Mouse (Mus musculus): ENCODE results near the gene Tppp. TPM values are rescaled to one million over a fixed set of nuclear protein-coding genes. Genes with fewer than 3 reads are reported as not detected.
A peak's percentile ranks its signal among the peaks of the same experiment; 100 is the strongest.
"Not testable (repeated sequence)": the region's sequence is repeated elsewhere in the genome, so short reads cannot be mapped to it uniquely, and the experiment has no call there.

Tppp gene
- total RNA-seq, 2 experiments from 2014 or later, result 123 to 126 TPM

DNA sequence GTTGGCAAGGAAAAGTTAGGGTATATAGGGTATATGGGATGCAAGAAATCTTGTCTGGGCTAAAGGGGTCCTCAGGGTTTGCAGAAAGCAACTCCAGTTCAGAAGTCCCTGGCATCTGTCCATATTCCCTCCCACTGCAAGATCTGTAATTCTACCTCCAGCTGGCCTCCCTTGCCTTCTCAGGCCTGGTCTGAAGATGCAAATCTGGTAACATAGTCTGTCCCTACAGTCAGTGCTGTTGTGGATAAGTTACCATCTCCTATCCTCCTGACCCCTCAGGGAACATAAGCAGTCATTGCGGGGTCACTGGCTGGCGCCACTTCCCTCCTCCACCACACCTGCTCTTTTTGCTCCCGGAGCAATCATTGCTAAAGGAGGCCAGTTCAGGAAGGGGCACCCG is 6.7 kb downstream of the Tppp start:
- intact Hi-C loops (cut with DNase I), result no loop called here

DNA sequence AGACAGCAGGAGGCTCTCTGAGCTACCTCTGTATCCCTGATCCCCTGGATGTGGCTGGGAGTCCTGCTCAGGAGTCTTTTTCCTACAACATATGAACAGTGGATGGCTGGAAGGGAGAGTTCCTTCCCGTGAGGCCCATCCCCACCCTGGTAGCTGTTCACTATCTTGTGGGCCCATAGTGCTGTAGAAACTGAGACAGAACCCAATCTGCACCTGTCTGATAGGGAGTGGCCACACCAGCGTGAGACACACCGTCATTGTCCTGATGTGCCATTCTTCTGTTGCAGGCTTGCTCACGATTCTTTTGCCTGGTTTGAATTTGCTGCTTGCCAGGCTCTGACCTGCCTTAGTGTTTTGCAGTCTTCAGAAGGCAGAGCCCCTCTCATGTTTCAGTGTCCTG is 8.2 kb downstream of the Tppp start:
- intact Hi-C loops (cut with DNase I), result no loop called here

More for the DNA sequence above, 6.7 kb downstream of the Tppp start:
- DNase-seq (ENCODE audit: extremely low spot score in 1 of 2, low spot score in 2 of 2), result no peak

DNA sequence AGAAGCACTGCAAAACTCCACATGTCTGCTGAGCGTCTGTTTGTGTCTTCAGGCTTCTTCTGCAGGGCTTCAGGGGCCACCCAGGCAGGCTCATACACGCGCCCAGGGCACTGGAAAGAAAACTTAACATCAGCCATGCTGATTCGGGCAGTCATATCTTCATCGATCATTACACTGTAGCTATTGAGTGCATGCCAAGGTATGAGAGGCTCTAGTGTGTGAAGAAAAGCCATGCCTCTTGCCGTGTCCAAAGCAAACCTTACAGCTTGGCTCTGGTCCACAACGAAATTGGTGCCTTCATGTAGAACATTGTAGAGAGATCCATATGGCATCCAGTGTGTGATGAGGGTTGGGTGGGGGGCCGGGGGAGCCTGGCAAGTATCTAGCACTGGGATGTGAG is 9.8 kb downstream of the Tppp start:
- intact Hi-C loops (cut with DNase I), result not testable (repeated sequence)
- DNase-seq (ENCODE audit: extremely low spot score in 1 of 2, low spot score in 2 of 2), result peak in 1 of 2 experiments; percentile 13

More for the DNA sequence above, 8.2 kb downstream of the Tppp start:
- no peak for DNase-seq (ENCODE audit: extremely low spot score in 1 of 2, low spot score in 2 of 2)

DNA sequence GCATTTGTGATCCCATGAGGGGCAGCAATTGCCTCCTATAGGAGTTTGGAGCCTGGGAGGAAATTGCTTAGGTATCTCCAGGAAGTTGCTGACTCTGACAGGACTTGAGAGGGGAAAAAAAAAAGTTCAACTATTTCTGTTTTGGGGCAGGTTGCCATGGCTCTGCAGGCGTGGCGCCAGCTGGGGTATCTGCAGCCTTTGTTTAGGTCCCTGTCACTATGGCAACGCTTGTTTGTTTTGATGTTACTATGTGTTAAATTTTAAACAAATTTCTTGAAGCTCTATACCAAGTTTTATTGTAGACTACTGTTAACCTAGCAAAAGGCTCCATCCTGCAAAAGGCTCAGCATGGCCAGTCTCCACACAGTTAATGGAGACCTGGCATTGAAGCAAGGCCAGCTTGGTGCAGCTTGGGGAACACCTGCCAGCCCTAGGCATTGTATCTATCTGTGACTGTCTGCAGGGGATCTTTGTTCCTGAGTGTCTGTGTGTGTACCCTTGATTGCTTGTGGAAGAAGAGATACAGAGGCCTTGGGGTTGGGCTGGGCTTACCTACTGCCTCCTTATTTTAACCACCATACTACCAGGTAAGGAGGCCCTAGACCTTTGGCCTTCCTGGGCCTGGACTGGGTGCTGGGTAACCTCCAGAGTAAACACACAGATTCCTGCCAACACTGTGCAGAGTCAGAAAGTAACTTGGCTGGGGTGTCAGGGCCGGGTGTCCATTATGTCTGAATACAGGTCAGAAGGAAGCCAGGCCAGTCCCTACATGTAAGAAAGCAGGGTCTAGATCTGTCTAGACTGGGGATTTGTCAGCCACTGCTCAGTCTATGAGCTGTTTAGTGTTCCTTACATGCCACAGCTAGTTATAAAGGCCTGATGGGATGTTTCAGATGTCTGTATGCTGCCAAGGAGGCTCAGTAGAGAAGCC is 16.2 kb downstream of the Tppp start:
- DNase-seq (ENCODE audit: extremely low spot score in 1 of 2, low spot score in 2 of 2), result no peak
- intact Hi-C loops (cut with DNase I), result loop anchor here (5.0 kb wide), 1 partner anchor 58 kb away; no protein-coding TSS in a partner anchor

DNA sequence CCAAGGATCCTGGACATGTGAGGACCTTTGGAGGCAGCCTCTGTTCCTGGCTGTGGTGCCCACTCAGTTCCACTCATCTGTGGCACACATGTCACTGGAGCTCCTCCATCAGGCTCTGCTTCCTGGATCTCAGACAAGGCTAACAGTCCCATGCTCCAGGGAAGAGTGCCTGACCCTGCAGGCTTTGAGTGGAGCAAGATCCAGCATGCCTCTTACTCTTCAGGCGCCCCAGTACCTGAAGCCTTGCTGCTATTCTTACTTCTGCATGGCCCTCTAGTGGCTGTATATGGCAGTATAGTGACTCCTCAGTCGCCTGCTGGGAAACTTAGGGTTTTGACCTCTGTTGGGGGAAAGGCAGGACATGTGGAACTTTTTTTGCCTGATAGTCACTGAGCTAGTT is 17.0 kb downstream of the Tppp start:
- intact Hi-C loops (cut with DNase I), result loop anchor here (5.0 kb wide), 1 partner anchor 59 kb away; no protein-coding TSS in a partner anchor

DNA sequence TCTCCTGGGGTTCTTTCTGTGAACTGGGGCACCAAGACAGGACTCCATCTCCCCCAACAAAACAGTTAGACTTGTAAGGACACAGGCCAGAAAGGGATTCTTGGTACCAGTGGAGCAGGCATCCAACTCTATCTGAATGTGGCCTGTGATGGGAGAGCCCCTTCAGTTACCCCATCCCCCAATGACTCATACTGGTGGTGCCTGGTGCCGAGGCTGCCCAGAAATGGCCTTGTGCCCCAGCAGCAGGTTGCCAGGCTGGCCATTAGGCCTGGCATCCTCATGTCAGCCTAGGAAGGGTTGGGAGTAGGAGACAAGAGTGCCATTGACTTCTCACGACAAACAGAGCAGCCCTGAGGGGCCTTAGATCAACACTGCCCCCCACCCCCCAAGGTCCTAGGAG is 18.9 kb downstream of the Tppp start:
- DNase-seq (ENCODE audit: extremely low spot score in 1 of 2, low spot score in 2 of 2), result no peak
- intact Hi-C loops (cut with DNase I), result loop anchor here (5.0 kb wide), 1 partner anchor 61 kb away; no protein-coding TSS in a partner anchor

More for the DNA sequence above, 17.0 kb downstream of the Tppp start:
- peak in 1 of 2 experiments; percentile 41 for DNase-seq (ENCODE audit: extremely low spot score in 1 of 2, low spot score in 2 of 2)

DNA sequence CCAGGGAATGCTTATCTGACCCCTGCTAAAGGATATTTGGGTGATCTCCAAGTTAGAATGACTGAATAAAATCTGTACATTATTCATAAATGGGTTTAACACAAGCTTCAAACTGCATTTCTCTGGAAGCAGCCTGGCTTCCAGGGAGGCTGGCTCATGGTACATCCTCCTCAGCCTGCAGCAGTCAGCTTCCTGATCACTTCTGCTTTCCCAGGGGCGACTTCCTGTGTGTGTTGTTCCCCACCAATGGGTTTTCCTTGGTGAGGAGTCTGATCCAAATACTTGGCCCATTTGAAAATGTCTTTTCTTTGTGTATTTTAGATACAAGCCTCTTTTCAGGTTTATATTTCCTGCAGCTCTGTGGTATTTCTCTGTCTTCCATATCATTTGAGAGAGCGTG is 19.8 kb downstream of the Tppp start:
- intact Hi-C loops (cut with DNase I), result loop anchor here (5.0 kb wide), 1 partner anchor 62 kb away; no protein-coding TSS in a partner anchor
- DNase-seq (ENCODE audit: extremely low spot score in 1 of 2, low spot score in 2 of 2), result no peak

DNA sequence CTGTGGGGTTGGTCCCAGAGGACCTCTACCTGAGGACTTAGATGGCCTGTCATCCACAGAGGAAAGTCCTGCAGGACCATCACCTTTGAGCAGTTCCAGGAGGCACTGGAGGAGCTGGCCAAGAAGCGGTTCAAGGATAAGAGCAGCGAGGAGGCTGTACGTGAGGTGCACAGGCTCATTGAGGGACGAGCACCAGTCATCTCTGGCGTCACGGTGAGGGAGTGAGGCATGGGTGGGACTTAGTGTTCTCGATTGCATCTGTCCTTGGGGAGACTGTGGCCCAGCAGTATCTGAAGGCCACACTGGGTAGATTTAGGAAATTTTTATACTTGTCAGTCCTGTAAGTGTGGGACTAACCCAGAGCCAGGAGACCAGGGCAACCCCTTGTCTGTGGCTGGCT is 21.5 kb downstream of the Tppp start:
- DNase-seq (ENCODE audit: extremely low spot score in 1 of 2, low spot score in 2 of 2), result no peak
- intact Hi-C loops (cut with DNase I), result no loop called here

DNA sequence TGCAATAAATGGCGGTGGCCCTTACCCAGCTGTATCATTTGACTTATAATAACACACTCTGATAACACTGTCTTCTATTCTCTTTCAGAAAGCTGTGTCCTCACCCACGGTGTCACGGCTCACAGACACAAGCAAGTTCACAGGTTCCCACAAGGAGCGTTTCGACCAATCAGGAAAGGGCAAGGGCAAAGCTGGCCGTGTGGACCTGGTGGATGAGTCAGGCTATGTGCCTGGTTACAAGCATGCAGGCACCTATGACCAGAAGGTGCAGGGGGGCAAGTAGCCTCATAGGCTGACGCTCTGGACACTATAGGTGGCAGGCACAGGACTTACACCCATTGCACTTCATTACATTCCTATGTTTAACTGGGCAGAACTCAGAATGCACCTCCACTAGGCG is 21.9 kb downstream of the Tppp start:
- intact Hi-C loops (cut with DNase I), result no loop called here
- no peak for DNase-seq (ENCODE audit: extremely low spot score in 1 of 2, low spot score in 2 of 2)

DNA sequence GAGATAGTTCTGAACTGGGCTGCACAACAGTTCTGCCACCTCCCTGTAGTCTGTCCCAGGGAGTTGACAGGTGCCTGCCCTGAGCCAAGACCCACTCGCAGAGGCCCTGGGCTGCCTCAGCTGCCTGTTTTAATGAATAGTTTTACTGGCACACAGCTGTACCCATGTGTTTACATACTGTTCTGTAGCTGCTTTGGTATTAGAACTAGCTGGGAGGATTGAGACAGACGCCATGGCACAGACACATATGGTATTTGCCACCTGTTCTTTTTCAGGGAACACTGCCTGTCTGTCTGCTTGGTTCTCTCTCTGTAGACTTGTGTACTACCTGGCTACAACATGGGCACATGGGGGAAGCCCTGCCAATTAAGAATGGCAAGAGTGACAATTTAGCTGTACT is 25.5 kb downstream of the Tppp start:
- intact Hi-C loops (cut with DNase I), result no loop called here
- DNase-seq (ENCODE audit: extremely low spot score in 1 of 2, low spot score in 2 of 2), result no peak

DNA sequence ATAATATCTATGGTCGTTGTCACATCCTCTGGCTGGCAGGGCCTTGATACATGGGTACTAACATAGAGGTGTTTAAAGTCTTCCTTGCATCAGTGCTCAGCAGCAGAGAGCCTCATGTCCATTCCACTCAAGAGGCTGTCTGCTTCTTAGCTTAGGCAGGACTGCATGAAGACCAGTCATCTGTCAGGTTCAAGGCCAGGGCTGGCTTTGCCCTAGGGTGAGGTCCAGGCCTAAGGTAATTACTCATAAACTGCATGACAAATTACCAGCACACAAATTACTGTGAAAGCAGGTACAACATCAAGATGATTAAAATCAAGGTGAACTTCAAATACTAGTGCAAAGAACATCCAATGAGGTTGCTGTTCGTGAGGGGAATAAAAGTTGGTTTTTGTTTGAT is 26.6 kb downstream of the Tppp start:
- intact Hi-C loops (cut with DNase I), result no loop called here
- DNase-seq (ENCODE audit: extremely low spot score in 1 of 2, low spot score in 2 of 2), result no peak

DNA sequence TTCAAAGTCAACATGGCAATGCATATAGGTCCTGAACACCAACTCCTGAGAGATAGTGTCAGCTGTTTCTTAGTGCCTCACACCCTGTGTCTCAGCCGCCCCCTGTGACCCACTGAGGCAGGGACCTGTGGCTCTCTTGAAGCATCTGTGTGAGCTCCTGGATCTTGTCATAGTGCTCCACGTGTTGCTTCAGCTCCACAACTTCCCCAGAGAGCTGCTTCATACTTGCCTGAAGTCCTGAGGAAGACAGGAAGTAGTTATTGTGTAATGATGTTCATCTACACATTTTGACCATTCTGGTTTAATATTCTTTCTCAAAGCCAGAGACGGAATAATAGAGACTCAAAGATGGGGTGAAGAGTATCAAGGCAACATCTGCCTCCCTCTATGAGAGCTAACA is 30.7 kb downstream of the Tppp start:
- intact Hi-C loops (cut with DNase I), result no loop called here
- no peak for DNase-seq (ENCODE audit: extremely low spot score in 1 of 2, low spot score in 2 of 2)

DNA sequence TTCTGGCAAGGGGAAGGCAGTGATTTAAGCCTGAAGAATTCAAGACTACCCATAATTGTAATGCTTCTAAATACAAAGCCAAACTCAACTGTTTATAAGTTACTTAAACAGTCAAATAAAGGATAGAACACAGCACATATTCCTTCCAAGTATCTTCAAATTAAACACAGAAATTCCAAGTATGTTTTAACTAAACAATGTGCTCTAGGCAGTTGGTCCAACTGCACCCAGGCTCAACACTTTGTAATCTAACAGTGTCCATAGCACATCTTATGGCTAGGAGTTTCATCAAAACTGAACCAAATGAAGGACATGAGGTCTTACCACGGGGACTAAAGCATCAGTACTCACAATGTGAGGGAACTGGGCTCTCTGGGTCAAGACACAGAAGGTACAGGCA is 47.0 kb downstream of the Tppp start:
- intact Hi-C loops (cut with DNase I), result no loop called here
- DNase-seq (ENCODE audit: extremely low spot score in 1 of 2, low spot score in 2 of 2), result no peak

DNA sequence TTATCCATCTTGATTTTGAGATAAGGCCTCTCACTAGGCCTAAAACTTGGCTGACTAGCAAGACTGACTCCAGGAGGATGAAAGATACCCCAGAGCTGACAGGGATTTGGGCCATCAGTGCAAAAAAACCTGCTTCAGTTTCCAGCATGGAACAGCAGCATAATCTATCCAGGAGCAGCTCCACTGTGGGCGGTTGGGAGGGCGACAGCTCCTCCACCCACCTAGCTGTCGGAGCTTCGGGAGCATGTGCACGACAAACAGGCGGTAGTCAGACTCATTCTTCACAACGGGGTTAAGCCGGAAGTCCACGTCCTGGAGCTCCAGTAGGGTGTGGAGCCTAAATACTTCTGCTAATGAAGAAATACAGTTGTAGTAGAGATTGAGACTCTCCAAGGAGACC is 48.9 kb downstream of the Tppp start:
- no peak for DNase-seq (ENCODE audit: extremely low spot score in 1 of 2, low spot score in 2 of 2)
- intact Hi-C loops (cut with DNase I), result no loop called here

DNA sequence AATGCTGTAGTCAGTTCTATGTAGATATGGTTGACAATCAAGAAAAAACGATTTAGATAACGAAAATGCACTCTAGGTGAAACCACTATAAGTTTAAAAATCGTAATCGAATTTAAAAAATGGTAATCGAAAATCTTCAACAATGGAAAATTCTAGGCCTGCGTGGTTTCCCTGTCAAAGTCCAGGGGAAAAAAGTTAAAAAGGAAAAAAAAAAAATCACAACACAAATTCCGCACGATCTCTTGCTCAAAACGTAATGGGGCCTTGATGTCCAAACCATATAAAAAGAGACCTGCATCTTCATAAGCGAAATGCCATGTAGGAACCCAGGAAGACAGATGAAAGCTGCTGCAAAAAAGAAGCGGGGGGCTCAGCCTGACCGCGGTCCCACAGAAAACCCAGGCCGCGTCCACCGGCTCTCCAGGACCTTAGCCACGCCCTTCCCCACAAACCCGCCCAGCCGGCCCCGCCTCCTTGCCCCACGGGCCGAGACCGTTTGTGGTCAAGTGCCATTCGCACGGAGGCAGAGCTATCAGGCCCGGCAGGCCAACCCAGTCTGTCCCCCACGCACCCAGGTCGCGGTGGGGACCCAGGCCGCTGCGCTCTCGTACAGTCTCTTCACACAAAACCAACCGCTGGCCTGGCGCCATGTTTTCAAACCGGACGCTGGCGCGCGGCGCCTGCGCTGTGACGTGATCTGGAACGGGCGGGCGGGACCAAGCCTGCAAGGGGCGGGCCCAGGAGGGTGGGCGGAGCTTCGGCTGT is 52.6 kb downstream of the Tppp start, which contains the start of gene Cep72:
Cep72 (minus strand) TSS at position 687 of the 765 bp plus-strand sequence.
- DNase-seq (ENCODE audit: extremely low spot score in 1 of 2, low spot score in 2 of 2), result peak; percentile 78 to 94
- intact Hi-C loops (cut with DNase I), result no loop called here

DNA sequence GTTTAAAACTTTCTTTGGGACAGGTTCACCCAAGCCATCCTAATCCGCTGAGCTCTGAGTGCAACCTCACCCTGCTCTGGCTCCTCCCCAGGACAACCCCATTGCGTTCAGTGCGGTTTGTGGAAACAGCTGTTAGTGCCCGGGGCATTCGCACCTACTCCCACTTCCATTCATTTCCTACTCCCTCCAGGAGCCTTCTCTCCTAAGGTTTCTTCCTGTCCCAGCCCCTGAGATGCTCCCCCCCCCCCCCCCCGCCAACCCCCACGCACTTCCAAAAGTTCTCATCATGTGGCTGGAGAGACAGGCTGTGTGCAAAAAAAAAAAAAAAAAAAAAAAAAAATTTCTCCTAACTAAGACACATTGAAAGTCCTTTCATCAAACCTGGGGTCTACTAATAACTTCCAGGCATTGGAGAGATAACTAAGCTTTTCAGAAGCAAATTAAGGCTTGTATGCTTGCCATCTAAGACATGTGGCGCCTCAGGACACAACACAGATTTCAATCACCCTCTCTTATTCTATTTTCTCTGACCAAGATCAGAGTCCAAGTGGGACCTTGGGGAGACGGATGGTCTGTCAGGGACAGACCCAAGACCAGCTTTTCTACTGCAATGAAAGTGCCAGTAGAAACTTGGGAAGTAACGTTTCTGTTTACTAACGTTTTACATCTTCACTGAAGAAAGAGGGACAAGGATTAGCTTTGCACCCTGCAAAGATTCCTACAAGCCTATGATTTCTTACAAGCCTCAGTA is 53.3 kb downstream of the Tppp start:
- intact Hi-C loops (cut with DNase I), result no loop called here
- DNase-seq (ENCODE audit: extremely low spot score in 1 of 2, low spot score in 2 of 2), result no peak

DNA sequence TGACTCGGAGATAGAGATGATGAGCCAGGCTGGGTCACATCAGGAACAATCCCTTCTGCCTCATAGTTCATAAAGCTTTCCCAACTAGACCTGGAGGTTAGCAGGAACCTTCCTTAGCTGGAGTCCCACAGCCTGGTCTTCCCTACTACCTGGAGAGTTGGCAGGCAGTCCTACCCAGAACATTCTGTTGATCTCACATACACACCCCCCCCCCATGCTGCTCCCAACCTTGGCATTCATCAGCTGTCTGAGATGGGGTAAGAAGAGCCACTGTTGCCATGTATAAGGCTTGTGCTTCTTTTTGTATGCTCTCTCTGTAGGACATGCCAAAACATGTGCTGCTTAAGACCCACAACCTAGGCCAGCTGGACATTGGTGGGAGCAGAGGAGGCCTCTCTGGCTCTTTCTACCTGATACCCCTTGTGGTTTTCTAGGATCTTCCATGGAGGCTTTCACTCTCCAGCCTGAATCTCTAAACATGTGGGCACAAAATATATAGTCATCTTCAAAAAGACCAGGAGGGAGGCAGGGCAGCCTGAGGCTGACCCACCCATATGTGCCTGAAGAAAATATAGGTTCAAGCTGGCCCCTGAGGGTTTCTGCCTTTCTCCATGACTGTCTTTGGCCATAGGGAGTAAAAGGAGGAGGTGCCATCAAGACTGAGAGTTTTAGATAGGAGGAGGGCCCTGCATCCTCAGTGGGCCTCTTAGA is 54.3 kb downstream of the Tppp start:
- DNase-seq (ENCODE audit: extremely low spot score in 1 of 2, low spot score in 2 of 2), result no peak
- intact Hi-C loops (cut with DNase I), result no loop called here

DNA sequence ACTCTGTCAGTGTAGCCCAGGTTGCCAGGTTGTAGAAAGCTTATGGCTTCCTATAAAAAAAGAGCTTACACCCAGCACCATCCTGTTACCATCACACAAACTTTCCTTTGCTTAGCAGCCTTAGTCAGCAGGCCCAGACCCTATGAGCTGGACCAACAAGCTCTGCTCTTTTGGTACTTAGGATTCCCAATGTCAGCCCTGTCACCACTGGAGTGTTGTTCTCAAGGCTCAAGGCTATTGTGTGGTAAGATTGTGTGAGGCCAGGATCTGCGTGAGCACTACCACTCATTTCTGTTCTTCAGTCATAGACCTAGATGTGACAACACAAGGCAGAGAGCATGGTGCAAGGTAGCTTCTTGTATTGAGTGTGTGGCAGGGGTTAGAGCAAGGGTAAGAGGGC is 57.4 kb downstream of the Tppp start:
- intact Hi-C loops (cut with DNase I), result no loop called here
- DNase-seq (ENCODE audit: extremely low spot score in 1 of 2, low spot score in 2 of 2), result no peak

Measured in left cerebral cortex, postnatal 10 days (tissue).